Mouse (Mus musculus) gastrocnemius, adult 8-10 months (tissue): ENCODE measurements around the gene Shisa2. TPM values are rescaled to one million over a fixed set of nuclear protein-coding genes. Genes with fewer than 3 reads are reported as not detected.
"Not testable (repeated sequence)": the region's sequence is repeated elsewhere in the genome, so short reads cannot be mapped to it uniquely, and the experiment has no call there.

Experiments
- DNase-seq, 2 experiments: peaks; one replicate each; pipeline ENCODE4 v3.0.0; 2022; ENCODE audit warnings: low spot score in 2 of 2
- total RNA-seq, 4 experiments: library from RNA; stranded (reverse); gene quantifications; 2 replicates each; pipeline ENCODE4 v1.2.4; 2022

The Shisa2 gene
- 10 to 100 TPM; 52.7 to 80.1 (median 76.0) TPM for total RNA-seq

GRCm38 (mm10) chr14:59625158-59625805 is at the start of gene Shisa2:
Gene Shisa2, plus strand, starts transcription at chr14:59625308.
- peak; percentile 75 to 83 for DNase-seq

GRCm38 (mm10) chr14:59576385-59576784 is 48.7 kb upstream of the Shisa2 start:
- DNase-seq = no peak

GRCm38 (mm10) chr14:59590614-59591013 is 34.5 kb upstream of the Shisa2 start:
- no peak for DNase-seq

- DNase-seq = no peak
Measured at GRCm38 (mm10) chr14:59591901-59592300, 33.2 kb upstream of the Shisa2 start.

- no peak for DNase-seq
Measured at GRCm38 (mm10) chr14:59592593-59592992, 32.5 kb upstream of the Shisa2 start.

- no peak for DNase-seq
Measured at GRCm38 (mm10) chr14:59594988-59595387, 30.1 kb upstream of the Shisa2 start.

- DNase-seq = peak; percentile 88 to 89
Measured at GRCm38 (mm10) chr14:59597398-59598259, 27.5 kb upstream of the Shisa2 start, which contains the start of gene Cdadc1. Gene Cdadc1, minus strand, starts transcription at chr14:59597959.

GRCm38 (mm10) chr14:59598260-59598627 is 26.9 kb upstream of the Shisa2 start:
- no peak for DNase-seq

- no peak for DNase-seq
Measured at GRCm38 (mm10) chr14:59604002-59604645, 21.0 kb upstream of the Shisa2 start.

- DNase-seq = peak; percentile 43 to 48
Measured at GRCm38 (mm10) chr14:59605671-59606353, 19.3 kb upstream of the Shisa2 start.

- no peak for DNase-seq
Measured at GRCm38 (mm10) chr14:59607021-59607420, 18.1 kb upstream of the Shisa2 start.

- no peak for DNase-seq
Measured at GRCm38 (mm10) chr14:59612920-59613625, 12.0 kb upstream of the Shisa2 start.

GRCm38 (mm10) chr14:59614149-59614548 is 11.0 kb upstream of the Shisa2 start:
- not testable (repeated sequence) for DNase-seq

- DNase-seq = no peak
Measured at GRCm38 (mm10) chr14:59616802-59617201, 8.3 kb upstream of the Shisa2 start.

- DNase-seq = peak in 1 of 2 experiments; percentile 46
Measured at GRCm38 (mm10) chr14:59624326-59624885, 702 bp upstream of the Shisa2 start.

- DNase-seq = peak in 1 of 2 experiments; percentile 38
Measured at GRCm38 (mm10) chr14:59625806-59626364, 777 bp downstream of the Shisa2 start.

GRCm38 (mm10) chr14:59626711-59627110 is 1.6 kb downstream of the Shisa2 start:
- no peak for DNase-seq

- no peak for DNase-seq
Measured at GRCm38 (mm10) chr14:59627142-59627680, 2.1 kb downstream of the Shisa2 start.

- DNase-seq = no peak
Measured at GRCm38 (mm10) chr14:59627823-59628222, 2.7 kb downstream of the Shisa2 start.

GRCm38 (mm10) chr14:59629308-59629707 is 4.2 kb downstream of the Shisa2 start:
- no peak for DNase-seq
